In genomic region chr9:16092051-16092967, GRCm38 (mm10) we compare ENCODE assay signal across 16 mouse cellular contexts.
DNase-seq lines count a peak whose midpoint lies in the region; ATAC-seq and TF ChIP-seq lines count a peak whose summit lies in the region.
"Had no signal": no experiment of that assay in that cellular context is flagged by ENCODE, and none has a peak within 500 bp of the region (broad histone marks: within the 10 kb centered on the region; RNA-seq: fewer than 3 reads in every experiment).

No protein-coding gene starts in this region.

- intact Hi-C loops in left cerebral cortex, postnatal 4 days (cut with DNase I): no loop called here

- no peaks in the 10 kb centered on the region for H3K9me3 ChIP-seq in hindbrain, embryonic 11.5 days (ENCODE audit: control insufficient read depth, low read length)
- no peaks in the 10 kb centered on the region for H3K9me3 ChIP-seq in kidney, postnatal 0 days (replicated peaks; ENCODE audit: low read length)
- H3K9me3 ChIP-seq: embryonic facial prominence, embryonic 15.5 days; heart, embryonic 12.5 days; liver, embryonic 13.5 days had no signal

- no peak for TF ChIP-seq CTCF in kidney, postnatal 0 days (IDR thresholded peaks at IDR 0.05; ENCODE audit: low read depth)

- no peaks in the 10 kb centered on the region for H3K27me3 ChIP-seq in hindbrain, embryonic 11.5 days (ENCODE audit: control insufficient read depth, insufficient read depth, low read length)
- H3K27me3 ChIP-seq in kidney, postnatal 0 days (ENCODE audit: insufficient read depth, low read length): no peaks in the 10 kb centered on the region
- H3K27me3 ChIP-seq: embryonic facial prominence, embryonic 15.5 days; heart, embryonic 12.5 days; liver, embryonic 13.5 days had no signal

- H3K4me1 ChIP-seq in hindbrain, embryonic 11.5 days (replicated peaks; ENCODE audit: control insufficient read depth, insufficient read depth, low read length): no peaks in the 10 kb centered on the region
- no peaks in the 10 kb centered on the region for H3K4me1 ChIP-seq in kidney, postnatal 0 days (replicated peaks; ENCODE audit: insufficient read depth, low read length)
- H3K4me1 ChIP-seq: embryonic facial prominence, embryonic 15.5 days; heart, embryonic 12.5 days; liver, embryonic 13.5 days had no signal

- no peak overlapping the region for H3K27ac ChIP-seq in hindbrain, embryonic 11.5 days (ENCODE audit: low read depth, low read length)
- no peak overlapping the region for H3K27ac ChIP-seq in kidney, postnatal 0 days
- H3K27ac ChIP-seq: embryonic facial prominence, embryonic 15.5 days; gastrocnemius, adult 2 months; liver, embryonic 13.5 days had no signal

- ATAC-seq in hindbrain, embryonic 11.5 days (ENCODE audit: low FRiP score): peak; percentile 47
- no peak; the same call in 1 of the 2 replicates for ATAC-seq in kidney, postnatal 0 days (replicated peaks; ENCODE audit: low FRiP score, low read depth)

- H3K4me2 ChIP-seq in hindbrain, embryonic 11.5 days (replicated peaks; ENCODE audit: low read depth, low read length): no peak overlapping the region
- H3K4me2 ChIP-seq in kidney, postnatal 0 days (ENCODE audit: low read length): no peak overlapping the region
- H3K4me2 ChIP-seq: embryonic facial prominence, embryonic 15.5 days; heart, embryonic 12.5 days; liver, embryonic 13.5 days had no signal

- WGBS in hindbrain, embryonic 11.5 days: 29% methylated on average over 5 of the region's 5 CpGs
- 24% methylated on average over 5 of the region's 5 CpGs for WGBS in kidney, postnatal 0 days

- H3K4me3 ChIP-seq in hindbrain, embryonic 11.5 days (ENCODE audit: low read depth, low read length): no peak overlapping the region
- H3K4me3 ChIP-seq in kidney, postnatal 0 days (replicated peaks; ENCODE audit: low read depth, low read length): no peak overlapping the region
- H3K4me3 ChIP-seq: embryonic facial prominence, embryonic 15.5 days; gastrocnemius, adult 2 months; heart, embryonic 12.5 days; liver, embryonic 13.5 days had no signal

- H3K9ac ChIP-seq in hindbrain, embryonic 11.5 days (ENCODE audit: low read depth, low read length): no peak overlapping the region
- no peak overlapping the region for H3K9ac ChIP-seq in kidney, postnatal 0 days (ENCODE audit: low read depth, low read length)
- H3K9ac ChIP-seq: embryonic facial prominence, embryonic 15.5 days; heart, embryonic 12.5 days; liver, embryonic 13.5 days had no signal

- DNase-seq in left cerebral cortex, postnatal 4 days: peak; percentile 8
- DNase-seq in left cerebral cortex, adult 11 months (ENCODE audit: low spot score): no peak
- DNase-seq in hindbrain, embryonic 11.5 days (ENCODE audit: low spot score): peak; percentile 18
- DNase-seq in kidney, postnatal 0 days (ENCODE audit: low spot score): peak; percentile 16
- peak; percentile 66 for DNase-seq in retina, embryonic 14.5 days (ENCODE audit: low spot score)
- no peak for DNase-seq in cerebellum, adult 9-10 months
- no peak for DNase-seq in layer of hippocampus, adult 11-12 months (ENCODE audit: low spot score)
- no peak for DNase-seq in adrenal gland, postnatal 36 days
- DNase-seq: adrenal gland, adult 2 months; cerebellum, adult 11-12 months; gastrocnemius, adult 2 months; liver, embryonic 13.5 days; lung, postnatal 36 days; right cerebral cortex, postnatal 4 days had no signal

- no peaks in the 10 kb centered on the region for H3K36me3 ChIP-seq in hindbrain, embryonic 11.5 days (ENCODE audit: control insufficient read depth, insufficient read depth, low read length)
- no peaks in the 10 kb centered on the region for H3K36me3 ChIP-seq in kidney, postnatal 0 days (ENCODE audit: insufficient read depth, low read length)
- H3K36me3 ChIP-seq: embryonic facial prominence, embryonic 15.5 days; heart, embryonic 12.5 days; liver, embryonic 13.5 days had no signal

Comparison
In these comparisons a context has a peak if more than half of its experiments do, and no peak if none do; other contexts are left out.
1. DNase-seq: peak in left cerebral cortex, postnatal 4 days (single experiment), hindbrain, embryonic 11.5 days (single experiment), kidney, postnatal 0 days (single experiment) and retina, embryonic 14.5 days (single experiment); none in left cerebral cortex, adult 11 months (single experiment), cerebellum, adult 9-10 months (single experiment), layer of hippocampus, adult 11-12 months (single experiment) and adrenal gland, postnatal 36 days (0 of 2).